Mouse (Mus musculus) hindbrain, embryonic 13.5 days (tissue): ENCODE results near the gene Klhl42. TPM values are rescaled to one million over a fixed set of nuclear protein-coding genes. Genes with fewer than 3 reads are reported as not detected.

ENCODE experiments used
- ATAC-seq: fragments of 200-750 bp; cut with Nextera tagmentation; 2 replicates; pipeline ENCODE4 v1.8.0; 2017; ENCODE audit warnings: moderate TSS enrichment; ENCODE audit not compliant: low FRiP score
- H3K27ac ChIP-seq: fragments of 300-500 bp; sonication (generic); 2 replicates; pipeline ENCODE4 v1.5.1; 2015; ENCODE audit warnings: inconsistent platforms, mild to moderate bottlenecking, moderate library complexity
- H3K27me3 ChIP-seq: fragments of 300-500 bp; sonication (generic); 2 replicates; pipeline ENCODE4 v1.6.1; 2015; ENCODE audit warnings: mild to moderate bottlenecking, inconsistent platforms
- H3K36me3 ChIP-seq: fragments of 300-500 bp; sonication (generic); 2 replicates; pipeline ENCODE4 v1.6.1; 2015; ENCODE audit warnings: mild to moderate bottlenecking, inconsistent platforms
- H3K4me1 ChIP-seq: fragments of 300-500 bp; sonication (generic); replicated peaks from 2 replicates; pipeline ENCODE4 v1.6.1; 2015; ENCODE audit warnings: inconsistent platforms
- H3K4me2 ChIP-seq: fragments of 300-500 bp; sonication (generic); 2 replicates; pipeline ENCODE4 v1.6.1; 2015; ENCODE audit warnings: inconsistent platforms, mild to moderate bottlenecking, moderate library complexity
- H3K4me3 ChIP-seq: fragments of 300-500 bp; sonication (generic); 2 replicates; pipeline ENCODE4 v1.5.1; 2015; ENCODE audit warnings: mild to moderate bottlenecking, inconsistent platforms
- H3K9ac ChIP-seq: fragments of 300-500 bp; sonication (generic); 2 replicates; pipeline ENCODE4 v1.6.1; 2015; ENCODE audit warnings: mild to moderate bottlenecking, inconsistent platforms
- H3K9me3 ChIP-seq: fragments of 300-500 bp; sonication (generic); 2 replicates; pipeline ENCODE4 v1.6.1; 2016; ENCODE audit warnings: inconsistent platforms
- WGBS: fragments of 180-500 bp; shearing (Covaris S2); methylation state at CpG from one replicate; pipeline ENCODE4 v1.1.7; 2015; 5-methylcytosine and 5-hydroxymethylcytosine counted together
- polyA plus RNA-seq: library from polyadenylated mRNA; unstranded; fragments of >200 nt; fragmentation: Nextera tagmentation; extraction: Ambion mirVana; gene quantifications from 2 replicates; pipeline ENCODE4 v1.2.1, GENCODE M21; 2015

Gene Klhl42
- polyA plus RNA-seq, 1 experiment from 2014 or later: 6.0 TPM

GRCm38 (mm10) chr6:147092136-147092535 lies 957 bp downstream of the Klhl42 start:
- peak overlapping the region; percentile 95 for H3K4me2 ChIP-seq
- H3K9ac ChIP-seq: peak overlapping the region; percentile 95
- H3K27me3 ChIP-seq: 0 out of 2 replicates have a peak, but pooled peaks cover 10% of the 10 kb centered on the region
- H3K36me3 ChIP-seq: peaks cover 7% of the 10 kb centered on the region
- H3K4me1 ChIP-seq: peaks cover 46% of the 10 kb centered on the region
- peak overlapping the region; percentile 80 for H3K4me3 ChIP-seq
- H3K27ac ChIP-seq: peak overlapping the region; percentile 94
- under 1% methylated on average over 15 of the region's 15 CpGs for WGBS
- H3K9me3 ChIP-seq: no peaks in the 10 kb centered on the region
- peak; percentile 3 for ATAC-seq

- Histone ChIP-seq H3K9me3 (no peaks in the 10 kb centered on the region), H3K9ac (no peak overlapping the region), H3K4me2 (peak overlapping the region; percentile 26), H3K27ac (no peak overlapping the region), H3K36me3 (peaks cover 7% of the 10 kb centered on the region), H3K4me3 (no peak overlapping the region), H3K4me1 (peaks cover 53% of the 10 kb centered on the region), H3K27me3 (no peaks in the 10 kb centered on the region)
- 80% methylated on average over 7 of the region's 7 CpGs for WGBS
- no peak for ATAC-seq
Observed at GRCm38 (mm10) chr6:147094771-147095170, 3.6 kb downstream of the Klhl42 start.

- H3K9me3 ChIP-seq: no peaks in the 10 kb centered on the region
- H3K4me2 ChIP-seq: no peak overlapping the region
- no peak overlapping the region for H3K4me3 ChIP-seq
- H3K27ac ChIP-seq: no peak overlapping the region
- peaks cover 42% of the 10 kb centered on the region for H3K4me1 ChIP-seq
- WGBS: 95% methylated on average over 4 of the region's 4 CpGs
- peaks cover 7% of the 10 kb centered on the region for H3K36me3 ChIP-seq
- no peaks in the 10 kb centered on the region for H3K27me3 ChIP-seq
- no peak for ATAC-seq
- H3K9ac ChIP-seq: no peak overlapping the region
Observed at GRCm38 (mm10) chr6:147096109-147096508, 4.9 kb downstream of the Klhl42 start.

- no peaks in the 10 kb centered on the region for H3K9me3 ChIP-seq
- peaks cover 8% of the 10 kb centered on the region for H3K36me3 ChIP-seq
- WGBS: 78% methylated on average over 3 of the region's 3 CpGs
- H3K27me3 ChIP-seq: no peaks in the 10 kb centered on the region
- no peak overlapping the region for H3K4me3 ChIP-seq
- no peak overlapping the region for H3K27ac ChIP-seq
- peaks cover 41% of the 10 kb centered on the region for H3K4me1 ChIP-seq
- no peak overlapping the region for H3K4me2 ChIP-seq
- H3K9ac ChIP-seq: no peak overlapping the region
- ATAC-seq: no peak
Observed at GRCm38 (mm10) chr6:147096934-147097333, 5.8 kb downstream of the Klhl42 start.

- Histone ChIP-seq H3K36me3 (peaks cover 13% of the 10 kb centered on the region), H3K4me3 (no peak overlapping the region), H3K4me1 (peaks cover 36% of the 10 kb centered on the region), H3K9me3 (no peaks in the 10 kb centered on the region), H3K4me2 (no peak overlapping the region), H3K9ac (no peak overlapping the region), H3K27ac (no peak overlapping the region), H3K27me3 (no peaks in the 10 kb centered on the region)
- ATAC-seq: no peak
- 62% methylated on average over 8 of the region's 8 CpGs for WGBS
Observed at GRCm38 (mm10) chr6:147097346-147097929, 6.3 kb downstream of the Klhl42 start.

GRCm38 (mm10) chr6:147099458-147100277 lies 8.5 kb downstream of the Klhl42 start:
- no peak for ATAC-seq
- H3K27ac ChIP-seq: no peak overlapping the region
- 85% methylated on average over 19 of the region's 19 CpGs for WGBS
- no peak overlapping the region for H3K4me3 ChIP-seq
- H3K4me2 ChIP-seq: no peak overlapping the region
- peaks cover 17% of the 10 kb centered on the region for H3K4me1 ChIP-seq
- H3K36me3 ChIP-seq: peaks cover 27% of the 10 kb centered on the region
- H3K27me3 ChIP-seq: no peaks in the 10 kb centered on the region
- H3K9me3 ChIP-seq: no peaks in the 10 kb centered on the region
- H3K9ac ChIP-seq: no peak overlapping the region

- H3K9ac ChIP-seq: no peak overlapping the region
- peaks cover 36% of the 10 kb centered on the region for H3K36me3 ChIP-seq
- no peak overlapping the region for H3K4me2 ChIP-seq
- WGBS: 93% methylated on average over 3 of the region's 3 CpGs
- H3K4me1 ChIP-seq: 0 out of 2 replicates have a peak, but pooled peaks cover 8% of the 10 kb centered on the region
- no peaks in the 10 kb centered on the region for H3K9me3 ChIP-seq
- no peak for ATAC-seq
- no peaks in the 10 kb centered on the region for H3K27me3 ChIP-seq
- no peak overlapping the region for H3K27ac ChIP-seq
- no peak overlapping the region for H3K4me3 ChIP-seq
Observed at GRCm38 (mm10) chr6:147102293-147102692, 11.1 kb downstream of the Klhl42 start.

GRCm38 (mm10) chr6:147105529-147105928 lies 14.3 kb downstream of the Klhl42 start:
- no peak overlapping the region for H3K4me3 ChIP-seq
- no peak overlapping the region for H3K9ac ChIP-seq
- 96% methylated on average over 1 of the region's 1 CpGs for WGBS
- peaks cover 66% of the 10 kb centered on the region for H3K36me3 ChIP-seq
- H3K27ac ChIP-seq: no peak overlapping the region
- H3K4me1 ChIP-seq: no peaks in the 10 kb centered on the region
- no peak overlapping the region for H3K4me2 ChIP-seq
- no peaks in the 10 kb centered on the region for H3K27me3 ChIP-seq
- no peaks in the 10 kb centered on the region for H3K9me3 ChIP-seq
- ATAC-seq: no peak

- peaks cover 76% of the 10 kb centered on the region for H3K36me3 ChIP-seq
- no peaks in the 10 kb centered on the region for H3K4me1 ChIP-seq
- H3K4me2 ChIP-seq: no peak overlapping the region
- H3K9ac ChIP-seq: no peak overlapping the region
- no peak overlapping the region for H3K27ac ChIP-seq
- no peak overlapping the region for H3K4me3 ChIP-seq
- 97% methylated on average over 6 of the region's 6 CpGs for WGBS
- H3K9me3 ChIP-seq: no peaks in the 10 kb centered on the region
- H3K27me3 ChIP-seq: no peaks in the 10 kb centered on the region
- ATAC-seq: no peak
Observed at GRCm38 (mm10) chr6:147106716-147107115, 15.5 kb downstream of the Klhl42 start.

GRCm38 (mm10) chr6:147109283-147109682 lies 18.1 kb downstream of the Klhl42 start:
- no peaks in the 10 kb centered on the region for H3K9me3 ChIP-seq
- WGBS: 92% methylated on average over 7 of the region's 7 CpGs
- H3K9ac ChIP-seq: no peak overlapping the region
- no peak for ATAC-seq
- H3K36me3 ChIP-seq: peaks cover 58% of the 10 kb centered on the region
- H3K27ac ChIP-seq: no peak overlapping the region
- no peak overlapping the region for H3K4me2 ChIP-seq
- no peaks in the 10 kb centered on the region for H3K27me3 ChIP-seq
- no peaks in the 10 kb centered on the region for H3K4me1 ChIP-seq
- no peak overlapping the region for H3K4me3 ChIP-seq

GRCm38 (mm10) chr6:147116579-147116978 lies 25.4 kb downstream of the Klhl42 start:
- no peaks in the 10 kb centered on the region for H3K9me3 ChIP-seq
- H3K36me3 ChIP-seq: peaks cover under 1% of the 10 kb centered on the region; the same call in 1 of the 2 replicates
- 13% methylated on average over 10 of the region's 10 CpGs for WGBS
- no peak for ATAC-seq
- H3K4me3 ChIP-seq: no peak overlapping the region
- H3K27ac ChIP-seq: no peak overlapping the region
- no peak overlapping the region for H3K9ac ChIP-seq
- H3K27me3 ChIP-seq: no peaks in the 10 kb centered on the region
- no peak overlapping the region for H3K4me2 ChIP-seq
- H3K4me1 ChIP-seq: no peaks in the 10 kb centered on the region

GRCm38 (mm10) chr6:147117764-147118163 lies 26.6 kb downstream of the Klhl42 start:
- WGBS: 97% methylated on average over 7 of the region's 7 CpGs
- Histone ChIP-seq H3K4me2 (no peak overlapping the region), H3K4me1 (no peaks in the 10 kb centered on the region), H3K27me3 (no peaks in the 10 kb centered on the region), H3K9ac (no peak overlapping the region), H3K27ac (no peak overlapping the region), H3K36me3 (no peaks in the 10 kb centered on the region), H3K4me3 (no peak overlapping the region), H3K9me3 (no peaks in the 10 kb centered on the region)
- no peak for ATAC-seq

- ATAC-seq: no peak
- Histone ChIP-seq H3K4me3 (no peak overlapping the region), H3K27me3 (no peaks in the 10 kb centered on the region), H3K4me2 (no peak overlapping the region), H3K4me1 (no peaks in the 10 kb centered on the region), H3K27ac (no peak overlapping the region), H3K9ac (no peak overlapping the region), H3K36me3 (no peaks in the 10 kb centered on the region), H3K9me3 (no peaks in the 10 kb centered on the region)
- WGBS: 91% methylated on average over 3 of the region's 3 CpGs
Observed at GRCm38 (mm10) chr6:147118190-147118589, 27.0 kb downstream of the Klhl42 start.
